Mouse (Mus musculus) liver, embryonic 14.5 days (tissue): ENCODE data around the gene Sf3b3. TPM values are rescaled to one million over a fixed set of nuclear protein-coding genes. Genes with fewer than 3 reads are reported as not detected.

Experiments used
- ATAC-seq: fragments of 200-750 bp; cut with Nextera tagmentation; 2 replicates; pipeline ENCODE4 v1.8.0; 2017; ENCODE audit warnings: moderate number of reproducible peaks, mild to moderate bottlenecking, moderate library complexity; ENCODE audit not compliant: insufficient read depth
- DNase-seq, 3 experiments: peaks; one replicate each; pipeline ENCODE4 v3.0.0-alpha.2; 2012 to 2013; ENCODE audit warnings: low read depth in 3 of 3, low spot score in 3 of 3
- H3K27ac ChIP-seq: fragments of 300-500 bp; sonication (generic); 2 replicates; pipeline ENCODE4 v1.5.1; 2014; ENCODE audit warnings: moderate library complexity, mild to moderate bottlenecking, control low read depth, inconsistent platforms
- H3K27me3 ChIP-seq: fragments of 300-500 bp; sonication (generic); 2 replicates; pipeline ENCODE4 v1.6.1; 2014; ENCODE audit warnings: mild to moderate bottlenecking, low read length, moderate library complexity; ENCODE audit not compliant: control insufficient read depth, insufficient read depth
- H3K36me3 ChIP-seq: fragments of 300-500 bp; sonication (generic); replicated peaks from 2 replicates; pipeline ENCODE4 v1.6.1; 2014; ENCODE audit warnings: low read depth; ENCODE audit not compliant: control insufficient read depth, insufficient read depth
- H3K4me1 ChIP-seq, 2 experiments: fragments of 200-500 bp in 1 of 2; fragments of 300-500 bp in 1 of 2; sonication (generic) in 1 of 2; replicated peaks; 2 replicates each; pipeline ENCODE4 v1.6.1; 2012 to 2014; ENCODE audit warnings: antibody characterized with exemption in 1 of 2, inconsistent platforms in 1 of 2, low read length in 1 of 2; ENCODE audit not compliant: control insufficient read depth in 2 of 2, insufficient read depth in 2 of 2
- H3K4me2 ChIP-seq: fragments of 300-500 bp; sonication (generic); 2 replicates; pipeline ENCODE4 v1.6.1; 2014; ENCODE audit warnings: low read depth, mild to moderate bottlenecking, control low read depth, moderate library complexity
- H3K4me3 ChIP-seq, 2 experiments: fragments of 200-500 bp in 1 of 2; fragments of 300-500 bp in 1 of 2; sonication (generic) in 1 of 2; 2 replicates each; pipeline ENCODE4 v1.5.1; 2012 to 2014; ENCODE audit warnings: low read depth in 2 of 2, low read length in 2 of 2, mild to moderate bottlenecking in 2 of 2, control low read depth in 1 of 2, inconsistent platforms in 1 of 2, moderate library complexity in 1 of 2; ENCODE audit not compliant: insufficient read depth in 1 of 2
- H3K9ac ChIP-seq: fragments of 300-500 bp; sonication (generic); replicated peaks from 2 replicates; pipeline ENCODE4 v1.6.1; 2014; ENCODE audit warnings: mild to moderate bottlenecking, control low read depth, moderate library complexity
- H3K9me3 ChIP-seq: fragments of 300-500 bp; sonication (generic); 2 replicates; pipeline ENCODE4 v1.6.1; 2016; ENCODE audit warnings: low read length, mixed read lengths; ENCODE audit not compliant: control insufficient read depth
- CTCF ChIP-seq: IDR thresholded peaks from 2 replicates; pipeline ENCODE4 v1.5.1; 2016; ENCODE audit warnings: antibody characterized with exemption, low read depth, control low read depth
- EP300 ChIP-seq: IDR thresholded peaks from 2 replicates; pipeline ENCODE4 v1.6.1; 2016; ENCODE audit warnings: antibody characterized with exemption, low read depth
- WGBS: fragments of 180-500 bp; shearing (Covaris S2); extraction: QIAGEN DNeasy Blood & Tissue Kit; methylation state at CpG from one replicate; pipeline ENCODE4 v1.1.7; 2014; ENCODE audit not compliant: insufficient replicate concordance; 5-methylcytosine and 5-hydroxymethylcytosine counted together
- polyA plus RNA-seq, 2 experiments: library from polyadenylated mRNA; depleted of rRNA in 1 of 2; stranded (reverse) in 1 of 2; unstranded in 1 of 2; fragments of >200 nt; fragmentation: Nextera tagmentation in 1 of 2; extraction: Ambion mirVana in 1 of 2; gene quantifications; 2 replicates each; pipeline versions ENCODE4 v1.2.1 to v1.2.3; 2012 to 2014

Sf3b3 gene
- polyA plus RNA-seq, 2 experiments: 34.2 to 54.7 TPM

DNA sequence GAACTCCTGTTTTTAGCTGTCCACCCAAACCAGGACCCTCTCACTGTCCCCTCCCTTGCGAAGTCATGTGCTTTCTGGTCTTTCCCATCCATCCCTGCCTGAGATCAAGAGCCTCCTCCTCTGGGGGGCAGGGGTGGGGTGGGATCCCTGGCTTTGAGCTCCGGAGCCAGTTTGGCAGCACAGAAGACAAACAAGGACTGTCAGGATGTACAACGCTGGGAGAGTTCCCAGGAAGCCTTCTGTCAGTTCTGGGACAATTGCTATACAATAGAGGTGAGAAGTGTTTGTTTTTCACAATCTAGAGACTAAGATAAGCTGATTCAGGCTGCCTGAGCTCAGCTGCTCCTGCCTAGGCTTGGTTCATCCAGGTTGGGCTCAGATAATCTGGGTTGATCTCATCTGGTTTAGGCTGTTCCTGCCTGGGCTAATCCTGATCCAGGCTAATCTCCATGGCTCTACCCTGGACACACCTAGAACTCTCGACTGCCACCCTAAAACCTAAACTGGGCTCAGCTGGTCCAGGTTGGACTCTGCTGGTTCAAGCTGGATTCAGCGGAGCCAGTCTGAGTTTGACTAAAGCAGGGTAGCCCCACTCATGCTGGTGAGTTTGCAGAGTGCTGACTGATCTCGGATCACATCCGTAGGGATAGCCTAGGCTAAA, 86.2 kb downstream of the Sf3b3 start:
- no peak for ATAC-seq
- WGBS: 48% methylated on average over 7 of the region's 7 CpGs
- Histone ChIP-seq H3K27ac (no peak overlapping the region), H3K4me2 (no peak overlapping the region), H3K9ac (no peak overlapping the region), H3K36me3 (no peaks in the 10 kb centered on the region), H3K27me3 (no peaks in the 10 kb centered on the region), H3K9me3 (no peaks in the 10 kb centered on the region), H3K4me3 (no peak overlapping the region), H3K4me1 (no peaks in the 10 kb centered on the region)
- DNase-seq: no peak
- TF ChIP-seq EP300: no peak
- no peak for TF ChIP-seq CTCF

Other genes with a start within 250 kb of the Sf3b3 start
- 13.4 and 14.8 TPM in 2 replicates for gene Vac14, start 228.2 kb downstream of the Sf3b3 start, polyA plus RNA-seq (2012; rRNA removed)
- 11.2 and 14.6 TPM in 2 replicates for gene Vac14, start 228.2 kb downstream of the Sf3b3 start, polyA plus RNA-seq (2014; fragmentation: Nextera tagmentation; extraction: Ambion mirVana)
- 2.6 and 2.7 TPM in 2 replicates for gene Mtss1l, start 125.3 kb downstream of the Sf3b3 start, polyA plus RNA-seq (2012; rRNA removed)
- 0.52 and 0.82 TPM in 2 replicates for gene Mtss1l, start 125.3 kb downstream of the Sf3b3 start, polyA plus RNA-seq (2014; fragmentation: Nextera tagmentation; extraction: Ambion mirVana)
- 0.11 TPM in 1 of 2 replicates, not detected in the other for gene Il34, start 40.9 kb downstream of the Sf3b3 start, polyA plus RNA-seq (2012; rRNA removed)
- not detected in 2 replicates for gene Il34, start 40.9 kb downstream of the Sf3b3 start, polyA plus RNA-seq (2014; fragmentation: Nextera tagmentation; extraction: Ambion mirVana)
- 12.8 and 14.7 TPM in 2 replicates for gene Cog4, start 187 bp downstream of the Sf3b3 start, polyA plus RNA-seq (2012; rRNA removed)
- 23.8 and 25.3 TPM in 2 replicates for gene Cog4, start 187 bp downstream of the Sf3b3 start, polyA plus RNA-seq (2014; fragmentation: Nextera tagmentation; extraction: Ambion mirVana)
- 2.5 and 2.8 TPM in 2 replicates for gene Fuk, start 55.7 kb upstream of the Sf3b3 start, polyA plus RNA-seq (2012; rRNA removed)
- 1.3 and 1.5 TPM in 2 replicates for gene Fuk, start 55.7 kb upstream of the Sf3b3 start, polyA plus RNA-seq (2014; fragmentation: Nextera tagmentation; extraction: Ambion mirVana)
- 10.6 and 11.7 TPM in 2 replicates for gene St3gal2, start 73.1 kb upstream of the Sf3b3 start, polyA plus RNA-seq (2012; rRNA removed)
- gene St3gal2, start 73.1 kb upstream of the Sf3b3 start, polyA plus RNA-seq (2014; fragmentation: Nextera tagmentation; extraction: Ambion mirVana): 9.6 and 11.8 TPM in 2 replicates
- gene Ddx19a, start 151.0 kb upstream of the Sf3b3 start, polyA plus RNA-seq (2012; rRNA removed): 20.1 and 29.0 TPM in 2 replicates
- gene Ddx19a, start 151.0 kb upstream of the Sf3b3 start, polyA plus RNA-seq (2014; fragmentation: Nextera tagmentation; extraction: Ambion mirVana): 12.8 and 14.4 TPM in 2 replicates
- gene Ddx19b, start 185.0 kb upstream of the Sf3b3 start, polyA plus RNA-seq (2012; rRNA removed): 1.7 and 2.4 TPM in 2 replicates
- gene Ddx19b, start 185.0 kb upstream of the Sf3b3 start, polyA plus RNA-seq (2014; fragmentation: Nextera tagmentation; extraction: Ambion mirVana): 2.8 and 3.0 TPM in 2 replicates
- 22.0 and 30.2 TPM in 2 replicates for gene Aars, start 186.4 kb upstream of the Sf3b3 start, polyA plus RNA-seq (2012; rRNA removed)
- 46.7 and 51.1 TPM in 2 replicates for gene Aars, start 186.4 kb upstream of the Sf3b3 start, polyA plus RNA-seq (2014; fragmentation: Nextera tagmentation; extraction: Ambion mirVana)
- gene Exosc6, start 209.6 kb upstream of the Sf3b3 start, polyA plus RNA-seq (2012; rRNA removed): 8.1 and 9.9 TPM in 2 replicates
- 7.2 and 7.8 TPM in 2 replicates for gene Exosc6, start 209.6 kb upstream of the Sf3b3 start, polyA plus RNA-seq (2014; fragmentation: Nextera tagmentation; extraction: Ambion mirVana)
- gene Clec18a, start 245.6 kb upstream of the Sf3b3 start, polyA plus RNA-seq (2012; rRNA removed): not detected in 2 replicates
- gene Clec18a, start 245.6 kb upstream of the Sf3b3 start, polyA plus RNA-seq (2014; fragmentation: Nextera tagmentation; extraction: Ambion mirVana): not detected in 2 replicates
- 1.3 and 1.6 TPM in 2 replicates for gene Pdpr, start 247.8 kb upstream of the Sf3b3 start, polyA plus RNA-seq (2012; rRNA removed)
- 1.0 and 1.1 TPM in 2 replicates for gene Pdpr, start 247.8 kb upstream of the Sf3b3 start, polyA plus RNA-seq (2014; fragmentation: Nextera tagmentation; extraction: Ambion mirVana)